Mouse (Mus musculus): ENCODE measurements around the gene Wdr64. TPM values are rescaled to one million over a fixed set of nuclear protein-coding genes. Genes with fewer than 3 reads are reported as not detected.

Wdr64 gene
- total and polyA plus RNA-seq, 3 experiments: not detected

GRCm38 (mm10) chr1:175707599-175707998 lies 9.2 kb downstream of the Wdr64 start:
- no peak overlapping the region for H3K9ac ChIP-seq (ENCODE audit: insufficient read depth, low read depth)
- DNase-seq (ENCODE audit: extremely low read depth): no peak
- H3K4me1 ChIP-seq (ENCODE audit: control insufficient read depth in 1 of 2, insufficient read depth in 2 of 2): no peaks in the 10 kb centered on the region
- no peak overlapping the region for H3K4me2 ChIP-seq (ENCODE audit: insufficient read depth, low read depth, poor library complexity, severe bottlenecking)
- no peaks in the 10 kb centered on the region for H3K36me3 ChIP-seq (replicated peaks in 1 of 2; ENCODE audit: control insufficient read depth in 1 of 2, insufficient read depth in 1 of 2, low read length in 1 of 2)
- H3K27ac ChIP-seq (ENCODE audit: insufficient read depth, low read depth): no peak overlapping the region
- in situ Hi-C loops (cut with MboI; ENCODE audit: low pct_ligation_motif_present, low pct_unique_long_range_greater_than_20kb, low sequenced_read_pairs): no loop called here
- H3K27me3 ChIP-seq (replicated peaks): no peaks in the 10 kb centered on the region
- no peaks in the 10 kb centered on the region for H3K79me2 ChIP-seq (replicated peaks; ENCODE audit: control insufficient read depth, extremely low read depth, insufficient read depth, poor library complexity, severe bottlenecking)
- H3K9me3 ChIP-seq (replicated peaks; ENCODE audit: low read length): no peaks in the 10 kb centered on the region
- no peak overlapping the region for H3K4me3 ChIP-seq (replicated peaks in 1 of 3; ENCODE audit: low read depth in 2 of 3, low read length in 2 of 3, poor library complexity in 1 of 3)
- dilution Hi-C loops (cut with MboI; ENCODE audit: extremely low pct_ligation_motif_present, extremely low pct_unique_long_range_greater_than_20kb, low sequenced_read_pairs): no loop called here
- no peak for TF ChIP-seq ZC3H11A (IDR thresholded peaks at IDR 0.05; ENCODE audit: low read depth, low read length)
- TF ChIP-seq CTCF (conservative IDR thresholded peaks at IDR 0.05 in 1 of 2, IDR thresholded peaks at IDR 0.05 in 1 of 2; ENCODE audit: low read depth in 2 of 2, low read length in 2 of 2): no peak
- TF ChIP-seq UBTF (IDR thresholded peaks at IDR 0.05; ENCODE audit: low read depth, low read length): no peak
- TF ChIP-seq SMC3 (IDR thresholded peaks at IDR 0.05; ENCODE audit: low read depth, low read length): no peak
- TF ChIP-seq MAZ (IDR thresholded peaks at IDR 0.05; ENCODE audit: low read depth, low read length): no peak
- no peak for TF ChIP-seq HCFC1 (IDR thresholded peaks at IDR 0.05; ENCODE audit: low read depth, low read length)
- TF ChIP-seq NRF1 (IDR thresholded peaks at IDR 0.05; ENCODE audit: low read depth, low read length): no peak
- TF ChIP-seq MEF2A (IDR thresholded peaks at IDR 0.05; ENCODE audit: borderline replicate concordance, low read depth, low read length): no peak
- no peak for TF ChIP-seq RCOR1 (conservative IDR thresholded peaks at IDR 0.05; ENCODE audit: low read depth, low read length)
- TF ChIP-seq JUN (IDR thresholded peaks at IDR 0.05; ENCODE audit: insufficient read depth, low read depth, low read length): no peak
- TF ChIP-seq CHD1 (IDR thresholded peaks at IDR 0.05; ENCODE audit: low read depth, low read length): no peak
- TF ChIP-seq ELF1 (IDR thresholded peaks at IDR 0.05; ENCODE audit: low read depth, low read length): no peak
- TF ChIP-seq ZMIZ1 (IDR thresholded peaks at IDR 0.05; ENCODE audit: low read depth, low read length): no peak

GRCm38 (mm10) chr1:175708013-175708412 lies 9.6 kb downstream of the Wdr64 start:
- Histone ChIP-seq H3K4me3 (replicated peaks in 1 of 3; ENCODE audit: low read depth in 2 of 3, low read length in 2 of 3, poor library complexity in 1 of 3) (no peak overlapping the region), H3K4me1 (ENCODE audit: control insufficient read depth in 1 of 2, insufficient read depth in 2 of 2) (no peaks in the 10 kb centered on the region), H3K4me2 (ENCODE audit: insufficient read depth, low read depth, poor library complexity, severe bottlenecking) (no peak overlapping the region), H3K9ac (ENCODE audit: insufficient read depth, low read depth) (no peak overlapping the region), H3K36me3 (replicated peaks in 1 of 2; ENCODE audit: control insufficient read depth in 1 of 2, insufficient read depth in 1 of 2, low read length in 1 of 2) (no peaks in the 10 kb centered on the region), H3K79me2 (replicated peaks; ENCODE audit: control insufficient read depth, extremely low read depth, insufficient read depth, poor library complexity, severe bottlenecking) (no peaks in the 10 kb centered on the region), H3K9me3 (replicated peaks; ENCODE audit: low read length) (no peaks in the 10 kb centered on the region), H3K27me3 (replicated peaks) (no peaks in the 10 kb centered on the region), H3K27ac (ENCODE audit: insufficient read depth, low read depth) (no peak overlapping the region)
- TF ChIP-seq SMC3 (IDR thresholded peaks at IDR 0.05; ENCODE audit: low read depth, low read length) (no peak), MXI1 (IDR thresholded peaks at IDR 0.05; ENCODE audit: low read depth, low read length) (no peak), MEF2A (IDR thresholded peaks at IDR 0.05; ENCODE audit: borderline replicate concordance, low read depth, low read length) (no peak), MAX (IDR thresholded peaks at IDR 0.05; ENCODE audit: low read length) (no peak), ELF1 (IDR thresholded peaks at IDR 0.05; ENCODE audit: low read depth, low read length) (no peak), MAFK (IDR thresholded peaks at IDR 0.05; ENCODE audit: insufficient replicate concordance, low read length) (no peak), UBTF (IDR thresholded peaks at IDR 0.05; ENCODE audit: low read depth, low read length) (no peak), RCOR1 (conservative IDR thresholded peaks at IDR 0.05; ENCODE audit: low read depth, low read length) (no peak), TCF12 (IDR thresholded peaks at IDR 0.05; ENCODE audit: low read depth, low read length) (no peak), GABPA (IDR thresholded peaks at IDR 0.05; ENCODE audit: insufficient replicate concordance, low read depth, low read length) (no peak), ZKSCAN1 (IDR thresholded peaks at IDR 0.05; ENCODE audit: borderline replicate concordance, low read depth, low read length) (no peak), ETS1 (conservative IDR thresholded peaks at IDR 0.05; ENCODE audit: low read depth, low read length) (no peak), EP300 (IDR thresholded peaks at IDR 0.05; ENCODE audit: low read length) (no peak), PAX5 (IDR thresholded peaks at IDR 0.05; ENCODE audit: low read length) (no peak), TBP (conservative IDR thresholded peaks at IDR 0.05; ENCODE audit: low read depth, low read length) (no peak), NRF1 (IDR thresholded peaks at IDR 0.05; ENCODE audit: low read depth, low read length) (no peak)
- dilution Hi-C loops (cut with MboI; ENCODE audit: extremely low pct_ligation_motif_present, extremely low pct_unique_long_range_greater_than_20kb, low sequenced_read_pairs) (no loop called here), in situ Hi-C loops (cut with MboI; ENCODE audit: low pct_ligation_motif_present, low pct_unique_long_range_greater_than_20kb, low sequenced_read_pairs) (no loop called here)
- DNase-seq (ENCODE audit: extremely low read depth): no peak

All from CH12.LX (cell line).